Mouse (Mus musculus): ENCODE results near the gene Gm49711.

Gene Gm49711

GRCm38 (mm10) chr16:92117337-92118209 lies 59.5 kb downstream of the Gm49711 start:
- no peak for DNase-seq (ENCODE audit: extremely low spot score, low read depth, low spot score)

GRCm38 (mm10) chr16:92119013-92119515 lies 60.9 kb downstream of the Gm49711 start:
- DNase-seq (ENCODE audit: extremely low spot score, low read depth, low spot score): no peak

- no peak for DNase-seq (ENCODE audit: extremely low spot score, low read depth, low spot score)
Observed at GRCm38 (mm10) chr16:92120899-92121531, 62.9 kb downstream of the Gm49711 start.

GRCm38 (mm10) chr16:92127226-92127625 lies 69.1 kb downstream of the Gm49711 start:
- no peak for DNase-seq (ENCODE audit: extremely low spot score, low read depth, low spot score)

GRCm38 (mm10) chr16:92127666-92128065 lies 69.5 kb downstream of the Gm49711 start:
- DNase-seq (ENCODE audit: extremely low spot score, low read depth, low spot score): no peak

- no peak for DNase-seq (ENCODE audit: extremely low spot score, low read depth, low spot score)
Observed at GRCm38 (mm10) chr16:92129843-92130242, 71.7 kb downstream of the Gm49711 start.

GRCm38 (mm10) chr16:92132511-92132910 lies 74.4 kb downstream of the Gm49711 start:
- DNase-seq (ENCODE audit: extremely low spot score, low read depth, low spot score): no peak

GRCm38 (mm10) chr16:92134148-92134764 lies 76.1 kb downstream of the Gm49711 start:
- DNase-seq (ENCODE audit: extremely low spot score, low read depth, low spot score): no peak

- no peak for DNase-seq (ENCODE audit: extremely low spot score, low read depth, low spot score)
Observed at GRCm38 (mm10) chr16:92136275-92136674, 78.2 kb downstream of the Gm49711 start.

GRCm38 (mm10) chr16:92139386-92140261 lies 81.5 kb downstream of the Gm49711 start:
- no peak for DNase-seq (ENCODE audit: extremely low spot score, low read depth, low spot score)

- DNase-seq (ENCODE audit: extremely low spot score, low read depth, low spot score): no peak
Observed at GRCm38 (mm10) chr16:92140328-92140727, 82.2 kb downstream of the Gm49711 start.

GRCm38 (mm10) chr16:92141021-92141420 lies 82.9 kb downstream of the Gm49711 start:
- no peak for DNase-seq (ENCODE audit: extremely low spot score, low read depth, low spot score)

- DNase-seq (ENCODE audit: extremely low spot score, low read depth, low spot score): no peak
Observed at GRCm38 (mm10) chr16:92142426-92143012, 84.4 kb downstream of the Gm49711 start.

- no peak for DNase-seq (ENCODE audit: extremely low spot score, low read depth, low spot score)
Observed at GRCm38 (mm10) chr16:92147631-92148366, 89.7 kb downstream of the Gm49711 start.

GRCm38 (mm10) chr16:92148367-92148728 lies 90.2 kb downstream of the Gm49711 start:
- DNase-seq (ENCODE audit: extremely low spot score, low read depth, low spot score): no peak

GRCm38 (mm10) chr16:92150975-92151374 lies 92.9 kb downstream of the Gm49711 start:
- no peak for DNase-seq (ENCODE audit: extremely low spot score, low read depth, low spot score)

GRCm38 (mm10) chr16:92158021-92158455 lies 99.9 kb downstream of the Gm49711 start:
- DNase-seq (ENCODE audit: extremely low spot score, low read depth, low spot score): peak; percentile 3

- DNase-seq (ENCODE audit: extremely low spot score, low read depth, low spot score): peak; percentile 20
Observed at GRCm38 (mm10) chr16:92158461-92159091, 100.5 kb downstream of the Gm49711 start.

- no peak for DNase-seq (ENCODE audit: extremely low spot score, low read depth, low spot score)
Observed at GRCm38 (mm10) chr16:92159114-92159513, 101.0 kb downstream of the Gm49711 start.

Measured in hindlimb bud, embryonic 11.5 days (tissue).